Mouse (Mus musculus) C2C12 (cell line): Measurements from ENCODE around the gene Fgd5.

ENCODE experiments used
- CEBPB ChIP-seq: IDR thresholded peaks from one replicate; pipeline ENCODE4 v1.6.1; 2011; ENCODE audit warnings: low read depth, mild to moderate bottlenecking, control low read depth, moderate library complexity
- CTCF ChIP-seq: IDR thresholded peaks from one replicate; pipeline ENCODE4 v1.5.1; 2011; ENCODE audit not compliant: control insufficient read depth, insufficient read depth, insufficient read length
- FOSL1 ChIP-seq: IDR thresholded peaks from one replicate; pipeline ENCODE4 v1.8.0; 2011; ENCODE audit warnings: mild to moderate bottlenecking, low read length; ENCODE audit not compliant: poor library complexity, insufficient read depth, severe bottlenecking
- MAX ChIP-seq: IDR thresholded peaks from one replicate; pipeline ENCODE4 v1.6.1; 2011; ENCODE audit warnings: mild to moderate bottlenecking, control low read depth
- MYOD1 ChIP-seq: IDR thresholded peaks from one replicate; pipeline ENCODE4 v1.6.1; 2011; ENCODE audit warnings: low read depth; ENCODE audit not compliant: control insufficient read depth, insufficient read length
- MYOG ChIP-seq: IDR thresholded peaks from one replicate; pipeline ENCODE4 v1.6.1; 2011; ENCODE audit not compliant: control insufficient read depth, insufficient read length; ENCODE audit errors: extremely low read depth
- USF1 ChIP-seq: IDR thresholded peaks from one replicate; pipeline ENCODE4 v1.6.1; 2011; ENCODE audit warnings: low read depth, mild to moderate bottlenecking, control low read depth, moderate library complexity

DNA sequence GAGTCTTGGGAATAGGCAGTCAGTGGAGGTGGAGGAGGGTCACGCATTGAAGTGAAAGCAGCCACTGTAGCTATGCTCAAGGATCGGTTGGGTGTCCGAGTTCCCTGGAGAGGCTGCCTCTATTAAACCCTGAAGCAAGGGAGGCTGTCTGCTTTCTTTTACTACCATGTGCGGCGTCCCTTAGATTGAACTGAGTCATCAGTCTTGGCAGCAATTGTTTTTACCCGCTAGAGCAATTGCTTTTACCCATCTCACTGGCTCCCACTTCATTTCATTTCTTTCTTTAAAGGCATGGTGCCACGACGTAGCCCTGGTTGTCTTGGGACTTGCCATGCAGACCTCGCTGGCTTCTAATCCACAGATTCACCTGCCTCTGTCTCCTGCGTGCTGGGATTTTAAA lies 85.4 kb downstream of the Fgd5 start:
- TF ChIP-seq CTCF, result no peak
- TF ChIP-seq CEBPB, result no peak
- no peak for TF ChIP-seq MYOD1
- no peak for TF ChIP-seq USF1
- no peak for TF ChIP-seq MAX
- TF ChIP-seq FOSL1, result no peak
- no peak for TF ChIP-seq MYOG
